In the genomic region with DNA sequence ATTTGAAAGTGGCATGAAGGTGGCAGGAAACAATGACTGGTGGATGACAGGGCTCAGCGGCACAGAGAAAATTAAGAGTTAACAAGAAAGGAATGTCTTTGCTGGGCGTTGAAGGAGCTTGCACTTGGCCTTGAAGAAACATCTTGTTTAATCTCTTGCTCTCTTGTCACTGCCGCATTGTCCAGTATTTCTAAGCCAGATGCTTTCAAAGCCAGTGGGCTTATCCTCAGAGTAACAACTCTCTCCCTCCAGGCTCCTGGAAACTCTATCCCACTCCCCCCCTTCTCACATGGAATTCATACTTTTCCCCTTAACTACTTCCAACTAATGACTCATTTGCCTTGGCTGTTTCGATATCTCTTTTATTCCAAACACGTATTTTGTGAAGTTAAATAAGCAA, we compare ENCODE assay signal across 10 mouse cellular contexts.
DNase-seq lines count a peak whose midpoint lies in the region; ATAC-seq and TF ChIP-seq lines count a peak whose summit lies in the region.
"Had no signal": no experiment of that assay in that cellular context is flagged by ENCODE, and none has a peak within 500 bp of the region (broad histone marks: within the 10 kb centered on the region; RNA-seq: fewer than 3 reads in every experiment).

No protein-coding gene starts in this region.

- no peaks in the 10 kb centered on the region for H3K36me3 ChIP-seq in kidney, postnatal 0 days (ENCODE audit: insufficient read depth, low read length)
- no peaks in the 10 kb centered on the region for H3K36me3 ChIP-seq in embryonic facial prominence, embryonic 15.5 days
- no peaks in the 10 kb centered on the region for H3K36me3 ChIP-seq in heart, embryonic 14.5 days (ENCODE audit: control insufficient read depth, insufficient read depth, low read length)
- 0 out of 2 replicates have a peak, but pooled peaks cover 3% of the 10 kb centered on the region for H3K36me3 ChIP-seq in midbrain, embryonic 14.5 days (ENCODE audit: control insufficient read depth, insufficient read depth, low read length)

- H3K4me3 ChIP-seq in kidney, postnatal 0 days (replicated peaks; ENCODE audit: low read depth, low read length) = no peak overlapping the region
- no peak overlapping the region for H3K4me3 ChIP-seq in embryonic facial prominence, embryonic 15.5 days (replicated peaks)
- H3K4me3 ChIP-seq in heart, embryonic 14.5 days (ENCODE audit: control insufficient read depth in 1 of 2, insufficient read depth in 1 of 2, low read depth in 1 of 2, low read length in 2 of 2) = no peak overlapping the region
- no peak overlapping the region for H3K4me3 ChIP-seq in midbrain, embryonic 14.5 days (replicated peaks; ENCODE audit: low read depth, low read length)

- WGBS in kidney, postnatal 0 days = 46% methylated on average over 5 of the region's 5 CpGs
- WGBS in embryonic facial prominence, embryonic 15.5 days = 20% methylated on average over 5 of the region's 5 CpGs
- 27% methylated on average over 5 of the region's 5 CpGs for WGBS in heart, embryonic 14.5 days
- WGBS in midbrain, embryonic 14.5 days = 39% methylated on average over 5 of the region's 5 CpGs

- H3K27ac ChIP-seq in kidney, postnatal 0 days = peak overlapping the region; percentile 0; the same call in 1 of the 2 replicates
- peak overlapping the region; percentile 90 for H3K27ac ChIP-seq in embryonic facial prominence, embryonic 15.5 days (replicated peaks)
- peak overlapping the region; percentile 92 to 94 for H3K27ac ChIP-seq in heart, embryonic 14.5 days (replicated peaks in 1 of 2; ENCODE audit: control insufficient read depth in 1 of 2, insufficient read depth in 1 of 2, low read depth in 2 of 2, low read length in 2 of 2)
- no peak overlapping the region for H3K27ac ChIP-seq in midbrain, embryonic 14.5 days (replicated peaks; ENCODE audit: low read depth, low read length)
- H3K27ac ChIP-seq: macrophage had no signal

- peak; percentile 49 for DNase-seq in kidney, postnatal 0 days (ENCODE audit: low spot score)
- DNase-seq in kidney, postnatal 14 days = no peak
- DNase-seq in lung, postnatal 14 days = peak; percentile 27
- no peak for DNase-seq in frontal cortex, postnatal 10 days (ENCODE audit: low spot score in 2 of 2)
- DNase-seq in midbrain, embryonic 14.5 days = no peak
- no peak for DNase-seq in right cerebral cortex, postnatal 10 days (ENCODE audit: low spot score in 2 of 2)
- DNase-seq: thymus, adult 2 months had no signal

- no peak for TF ChIP-seq CTCF in kidney, postnatal 0 days (IDR thresholded peaks at IDR 0.05; ENCODE audit: low read depth)

- no peaks in the 10 kb centered on the region for H3K27me3 ChIP-seq in kidney, postnatal 0 days (ENCODE audit: insufficient read depth, low read length)
- no peaks in the 10 kb centered on the region for H3K27me3 ChIP-seq in embryonic facial prominence, embryonic 15.5 days
- no peaks in the 10 kb centered on the region for H3K27me3 ChIP-seq in heart, embryonic 14.5 days (ENCODE audit: control insufficient read depth, insufficient read depth, low read length)
- no peaks in the 10 kb centered on the region for H3K27me3 ChIP-seq in midbrain, embryonic 14.5 days (ENCODE audit: control insufficient read depth, insufficient read depth, low read length)

- H3K4me1 ChIP-seq in kidney, postnatal 0 days (replicated peaks; ENCODE audit: insufficient read depth, low read length) = peaks cover 4% of the 10 kb centered on the region; the same call in 1 of the 2 replicates
- peaks cover 26% of the 10 kb centered on the region for H3K4me1 ChIP-seq in embryonic facial prominence, embryonic 15.5 days
- H3K4me1 ChIP-seq in heart, embryonic 14.5 days (ENCODE audit: control insufficient read depth in 2 of 2, insufficient read depth in 2 of 2, low read length in 2 of 2) = peaks cover 14 to 59% of the 10 kb centered on the region in 2 experiments
- H3K4me1 ChIP-seq in midbrain, embryonic 14.5 days (ENCODE audit: control insufficient read depth, insufficient read depth, low read length) = peaks cover 15% of the 10 kb centered on the region

- no peaks in the 10 kb centered on the region for H3K9me3 ChIP-seq in kidney, postnatal 0 days (replicated peaks; ENCODE audit: low read length)
- H3K9me3 ChIP-seq in embryonic facial prominence, embryonic 15.5 days (replicated peaks) = no peaks in the 10 kb centered on the region
- no peaks in the 10 kb centered on the region for H3K9me3 ChIP-seq in heart, embryonic 14.5 days (ENCODE audit: control insufficient read depth, low read length)
- H3K9me3 ChIP-seq in midbrain, embryonic 14.5 days (ENCODE audit: control insufficient read depth, low read length) = no peaks in the 10 kb centered on the region

- H3K4me2 ChIP-seq in kidney, postnatal 0 days (ENCODE audit: low read length) = no peak overlapping the region
- peak overlapping the region; percentile 37; the same call in 1 of the 2 replicates for H3K4me2 ChIP-seq in embryonic facial prominence, embryonic 15.5 days (replicated peaks)
- H3K4me2 ChIP-seq in heart, embryonic 14.5 days (ENCODE audit: low read length) = peak overlapping the region; percentile 65
- H3K4me2 ChIP-seq in midbrain, embryonic 14.5 days (ENCODE audit: low read length) = no peak overlapping the region

- ATAC-seq in kidney, postnatal 0 days (replicated peaks; ENCODE audit: low FRiP score, low read depth) = no peak
- no peak for ATAC-seq in embryonic facial prominence, embryonic 15.5 days (ENCODE audit: insufficient number of reproducible peaks, low FRiP score, low TSS enrichment, low read depth)
- no peak for ATAC-seq in heart, embryonic 14.5 days (ENCODE audit: insufficient number of reproducible peaks, insufficient read depth, low FRiP score, low read depth)
- no peak for ATAC-seq in midbrain, embryonic 14.5 days (ENCODE audit: low FRiP score, low TSS enrichment)

- H3K9ac ChIP-seq in kidney, postnatal 0 days (ENCODE audit: low read depth, low read length) = no peak overlapping the region
- H3K9ac ChIP-seq in embryonic facial prominence, embryonic 15.5 days = no peak overlapping the region
- peak overlapping the region; percentile 73; the same call in 1 of the 2 replicates for H3K9ac ChIP-seq in heart, embryonic 14.5 days (ENCODE audit: low read length)
- no peak overlapping the region for H3K9ac ChIP-seq in midbrain, embryonic 14.5 days (replicated peaks; ENCODE audit: low read length)

Comparison
In these comparisons a context has a peak if more than half of its experiments do, and no peak if none do; other contexts are left out.
1. DNase-seq: peak in kidney, postnatal 0 days (single experiment) and lung, postnatal 14 days (single experiment); none in kidney, postnatal 14 days (single experiment), frontal cortex, postnatal 10 days (0 of 2), midbrain, embryonic 14.5 days (single experiment) and right cerebral cortex, postnatal 10 days (0 of 2).
2. H3K4me2 ChIP-seq: peak in embryonic facial prominence, embryonic 15.5 days (single experiment) and heart, embryonic 14.5 days (single experiment); none in kidney, postnatal 0 days (single experiment) and midbrain, embryonic 14.5 days (single experiment).